Mouse (Mus musculus): ENCODE measurements around the gene Pxylp1. TPM values are rescaled to one million over a fixed set of nuclear protein-coding genes. Genes with fewer than 3 reads are reported as not detected.

Pxylp1 gene
- total RNA-seq, 2 experiments from 2014 or later, result 11.7 to 15.8 TPM

Other genes with a start within 250 kb of the Pxylp1 start
- 10 to 100 TPM; 34.7 to 42.9 TPM for gene Zbtb38, start 139.8 kb downstream of the Pxylp1 start, total RNA-seq (2021)
- gene Spsb4, start 126.2 kb upstream of the Pxylp1 start, total RNA-seq (2021), result 1 to 10 TPM; 2.1 to 3.9 TPM
- gene Slc25a36, start 218.5 kb upstream of the Pxylp1 start, total RNA-seq (2021), result 10 to 100 TPM; 38.5 to 38.6 TPM